Mouse (Mus musculus) cerebellum, postnatal 25 days (tissue): ENCODE data around the gene Ptpn14.

Experiments used
- DNase-seq, 2 experiments: peaks; one replicate each; pipeline ENCODE4 v3.0.0; 2021; ENCODE audit warnings: mixed read lengths in 2 of 2

Gene Ptpn14

DNA sequence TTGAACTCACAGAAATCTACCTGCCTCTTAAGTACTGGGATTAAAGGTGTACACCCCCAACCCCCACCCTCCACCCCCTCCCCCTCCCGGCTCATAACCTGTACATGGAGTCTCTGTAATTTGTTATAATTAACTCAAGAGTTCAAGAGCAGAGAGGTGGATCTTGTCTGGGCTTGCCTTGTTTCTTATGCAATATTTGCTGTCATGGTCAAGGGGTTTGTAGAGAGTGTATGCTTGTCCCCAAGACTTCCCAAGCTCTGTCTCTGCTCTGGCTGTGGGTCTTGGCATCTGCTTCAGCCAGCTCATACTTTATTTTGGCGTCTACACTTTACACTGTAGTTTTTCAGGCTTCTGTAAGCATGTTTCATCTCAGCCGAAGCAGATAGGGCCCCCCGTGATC lies 86.3 kb downstream of the Ptpn14 start:
- DNase-seq: no peak

DNA sequence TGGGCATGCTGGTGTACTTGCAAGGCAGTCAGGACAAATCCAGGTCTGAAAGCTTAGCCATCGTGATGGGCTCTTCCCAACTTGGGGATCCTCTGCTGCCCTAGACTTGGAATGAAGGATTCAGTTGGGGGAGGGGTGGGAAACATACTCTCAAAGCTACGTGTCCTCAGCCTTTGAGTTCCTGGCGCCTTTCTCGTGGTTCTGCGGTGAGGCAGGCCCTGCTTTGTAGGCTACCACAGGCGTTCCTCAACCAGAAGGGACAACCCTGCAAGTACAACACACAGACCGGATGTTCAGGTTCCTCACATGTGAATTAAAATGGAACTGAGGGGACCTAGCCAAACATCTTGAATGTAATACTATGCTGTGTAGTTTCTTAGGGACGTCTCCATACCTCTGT lies 89.0 kb downstream of the Ptpn14 start:
- DNase-seq: no peak

DNA sequence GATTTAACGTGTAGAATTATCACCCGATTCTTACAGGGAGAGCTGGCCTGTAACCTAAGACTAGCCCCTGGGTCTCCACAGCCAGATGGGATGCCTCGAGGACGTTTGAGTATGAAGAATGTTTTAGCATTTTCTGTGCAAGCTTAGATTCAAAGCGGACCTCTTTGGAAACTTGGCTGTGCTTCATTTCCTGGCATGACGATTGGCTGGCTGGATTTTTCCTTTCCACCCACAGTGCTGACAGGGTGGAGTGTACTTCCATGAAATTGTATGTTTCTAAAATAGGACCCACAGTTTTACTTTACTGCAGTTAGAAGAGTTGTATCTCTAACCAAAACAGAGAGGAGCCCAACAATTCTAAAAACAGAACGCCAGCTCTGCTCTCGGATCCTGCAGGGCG lies 89.7 kb downstream of the Ptpn14 start:
- no peak for DNase-seq

DNA sequence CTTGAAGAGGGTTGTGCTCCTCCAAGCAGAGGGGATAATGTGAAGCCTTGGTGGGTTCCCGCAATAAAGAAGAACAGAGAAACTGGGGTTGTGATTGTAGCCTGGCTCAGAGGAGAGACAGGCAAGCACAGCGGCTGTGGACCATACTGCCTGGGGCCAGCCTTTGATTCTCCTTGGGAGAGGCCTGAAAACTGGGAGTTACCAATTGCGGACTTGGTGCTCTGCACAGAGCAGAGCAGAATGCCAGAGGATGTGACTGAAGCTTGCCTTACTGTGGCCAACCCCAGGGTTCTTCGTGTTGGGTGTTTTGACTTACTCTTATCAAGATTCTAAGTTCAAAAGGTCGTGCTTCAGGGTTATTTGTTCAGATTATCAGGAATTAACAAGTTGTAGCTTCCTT lies 92.0 kb downstream of the Ptpn14 start:
- no peak for DNase-seq

DNA sequence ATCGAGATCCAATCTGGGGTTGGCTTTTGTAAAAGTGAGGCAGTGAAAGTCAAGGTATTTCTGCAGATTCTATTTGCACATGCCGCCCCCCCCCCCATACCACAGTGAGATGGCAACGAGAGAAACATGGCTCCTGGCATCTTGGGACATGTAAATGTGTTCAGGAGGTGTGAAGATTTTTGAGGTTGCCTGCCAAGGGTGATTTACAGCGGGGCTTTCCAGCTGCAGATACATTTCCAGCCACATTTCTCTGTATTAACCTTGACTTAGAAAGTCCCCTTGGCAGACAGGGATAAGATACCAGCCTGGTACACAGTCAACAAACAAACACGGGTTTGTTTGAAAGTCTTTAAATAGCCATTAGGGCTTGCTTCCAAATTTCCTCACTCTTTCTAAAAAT lies 96.4 kb downstream of the Ptpn14 start:
- DNase-seq: no peak

DNA sequence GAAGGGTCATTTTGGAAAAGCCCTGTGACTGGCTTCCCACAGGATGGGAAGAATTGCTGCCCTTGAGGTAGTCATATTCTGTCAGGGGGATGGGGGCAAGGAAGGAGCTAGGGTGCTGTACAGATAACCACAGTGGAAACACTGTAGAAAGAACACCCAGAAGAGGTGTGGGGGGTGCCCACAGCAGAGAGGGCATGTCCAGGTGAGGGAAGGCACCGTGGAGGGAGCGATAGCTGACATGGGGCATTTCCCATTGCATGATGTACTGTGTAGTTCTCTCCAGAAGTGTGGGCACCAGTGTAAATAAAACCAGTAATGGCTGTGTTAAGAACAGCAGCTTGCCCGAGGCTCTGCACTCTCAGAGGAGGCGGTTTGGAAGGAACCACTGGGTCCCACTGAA lies 102.3 kb downstream of the Ptpn14 start:
- no peak for DNase-seq

DNA sequence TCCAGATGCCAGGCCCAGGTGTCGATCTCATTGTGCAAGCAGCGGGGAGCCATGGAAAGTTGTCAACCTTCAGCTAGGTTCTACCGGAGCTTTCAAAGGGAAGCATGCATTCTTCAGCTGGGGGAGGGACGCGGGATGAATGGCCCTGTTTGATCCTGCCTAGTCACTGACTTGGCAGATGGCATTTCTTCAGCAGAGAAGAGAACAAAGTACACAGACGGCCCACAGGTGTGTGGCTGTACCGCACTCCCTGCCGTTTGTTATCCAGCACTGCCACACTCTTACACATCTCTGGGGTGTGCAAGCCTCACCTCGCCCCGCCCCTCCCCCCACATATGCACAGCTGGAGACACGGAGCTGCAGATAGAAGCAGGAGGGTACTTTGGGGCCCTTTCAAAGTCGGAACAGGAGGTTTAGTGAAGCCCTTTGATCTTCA lies 102.7 kb downstream of the Ptpn14 start:
- DNase-seq: no peak

DNA sequence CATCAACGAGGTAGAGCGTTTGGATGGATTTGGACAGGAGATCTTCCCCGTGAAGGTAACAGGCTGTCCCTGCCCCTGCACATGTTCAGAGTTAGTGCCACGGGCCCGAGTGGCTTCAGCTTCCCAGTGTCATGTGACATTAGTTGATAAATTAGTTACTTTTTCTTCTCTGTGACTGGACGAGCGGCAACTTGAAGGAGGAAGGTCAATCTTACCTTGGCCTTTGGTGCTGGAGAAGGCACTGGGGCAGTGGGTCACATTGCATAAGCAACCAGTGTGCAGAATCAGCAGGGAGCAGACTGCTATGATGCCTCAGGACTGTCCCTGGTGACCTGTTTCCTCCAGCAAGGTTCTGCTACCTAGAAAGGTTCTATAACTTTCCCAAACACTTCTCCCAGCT lies 105.3 kb downstream of the Ptpn14 start:
- no peak for DNase-seq

DNA sequence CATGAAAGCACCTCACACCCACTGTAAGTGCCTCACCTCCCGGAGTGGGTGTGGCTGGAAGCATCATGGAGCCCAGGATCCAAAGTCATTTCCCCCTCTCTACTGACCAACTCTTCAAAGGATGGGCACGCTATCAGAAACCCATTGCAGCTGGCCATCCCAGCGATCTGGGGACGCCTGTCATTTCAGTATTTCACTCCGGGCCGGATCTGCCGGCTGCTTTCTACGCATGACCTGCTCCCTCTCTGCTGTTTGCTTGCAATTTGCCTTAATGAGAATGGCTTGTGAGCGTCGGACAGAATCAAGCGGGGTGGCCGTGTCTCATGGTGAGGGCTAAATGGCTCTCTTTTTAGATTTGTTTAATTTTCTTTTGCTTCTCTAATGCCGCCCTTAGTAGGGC lies 106.1 kb downstream of the Ptpn14 start:
- peak in 1 of 2 experiments; percentile 13 for DNase-seq

DNA sequence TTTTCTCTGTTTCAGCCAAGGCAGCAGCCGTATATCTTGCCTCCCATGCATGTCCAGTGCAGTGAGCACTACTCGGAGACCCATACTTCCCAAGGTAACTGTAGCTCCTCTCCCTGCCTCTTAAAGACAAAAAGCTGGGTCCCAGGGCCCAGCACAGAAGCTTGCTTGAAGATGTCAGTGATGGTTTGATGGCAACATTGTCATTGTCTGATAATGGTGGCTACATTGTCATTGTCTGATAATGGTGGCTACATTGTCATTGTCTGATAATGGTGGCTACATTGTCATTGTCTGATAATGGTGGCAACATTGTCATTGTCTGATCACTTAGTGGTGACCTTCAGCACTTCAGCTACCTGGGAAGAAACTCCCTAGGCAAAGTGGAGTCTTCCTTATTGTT lies 118.3 kb downstream of the Ptpn14 start:
- no peak for DNase-seq

DNA sequence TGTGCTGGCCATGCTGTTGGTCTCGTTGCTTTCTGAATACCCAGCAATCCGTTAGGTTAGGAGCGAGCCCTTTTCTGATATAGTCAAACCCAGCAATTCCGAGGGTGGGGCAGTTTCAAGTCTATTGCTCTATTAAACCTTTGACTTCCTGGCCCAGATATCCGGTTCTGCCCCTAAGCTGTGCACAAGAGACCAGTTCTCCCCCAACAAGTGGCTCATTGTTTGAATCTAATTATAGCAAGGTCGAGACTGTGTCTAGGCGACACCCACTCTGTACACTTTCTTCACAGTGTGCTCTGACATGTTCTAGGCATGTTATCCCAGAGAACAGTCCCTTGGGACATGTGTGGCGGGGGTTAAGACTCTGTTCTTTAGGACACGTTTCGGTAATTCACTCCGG lies 121.5 kb downstream of the Ptpn14 start:
- DNase-seq: no peak

DNA sequence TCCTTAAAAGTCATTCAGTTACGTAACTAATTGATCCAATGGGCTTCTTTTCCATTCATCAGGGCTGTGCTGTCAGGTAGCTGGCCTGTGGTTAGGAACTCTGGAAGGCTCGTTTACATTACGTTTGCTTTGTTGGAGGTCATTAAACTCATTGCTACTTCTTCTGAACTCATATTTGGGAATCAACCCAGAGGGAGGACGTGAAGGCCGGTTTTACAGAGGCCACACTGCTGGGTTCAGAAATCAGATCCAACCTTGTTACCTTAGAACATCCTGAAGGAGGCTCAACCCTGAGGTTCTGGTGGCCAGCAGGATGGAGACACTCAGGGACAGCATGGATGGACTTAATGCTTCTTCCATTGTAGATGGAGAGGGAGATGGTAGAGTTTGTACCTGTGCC lies 124.0 kb downstream of the Ptpn14 start:
- DNase-seq: no peak

DNA sequence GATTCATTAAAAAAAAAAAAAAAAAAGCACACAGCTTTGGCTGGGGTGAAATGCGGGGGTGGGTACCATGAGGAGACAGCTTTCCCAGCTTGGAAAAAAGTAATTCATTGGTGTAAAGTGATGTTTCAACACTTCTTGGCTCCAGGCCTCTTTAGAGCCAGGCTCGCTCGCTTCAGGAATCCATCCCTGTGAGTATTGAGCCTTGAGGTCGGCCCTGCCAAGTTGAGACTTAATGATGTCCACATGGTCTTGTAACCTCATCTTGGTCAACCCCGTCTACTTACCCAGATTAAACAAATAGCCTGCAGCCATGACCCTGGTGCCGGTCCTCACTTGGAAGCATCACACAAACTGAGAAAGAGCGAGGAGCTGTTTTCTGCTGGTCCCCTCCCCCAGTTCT lies 124.4 kb downstream of the Ptpn14 start:
- no peak for DNase-seq

DNA sequence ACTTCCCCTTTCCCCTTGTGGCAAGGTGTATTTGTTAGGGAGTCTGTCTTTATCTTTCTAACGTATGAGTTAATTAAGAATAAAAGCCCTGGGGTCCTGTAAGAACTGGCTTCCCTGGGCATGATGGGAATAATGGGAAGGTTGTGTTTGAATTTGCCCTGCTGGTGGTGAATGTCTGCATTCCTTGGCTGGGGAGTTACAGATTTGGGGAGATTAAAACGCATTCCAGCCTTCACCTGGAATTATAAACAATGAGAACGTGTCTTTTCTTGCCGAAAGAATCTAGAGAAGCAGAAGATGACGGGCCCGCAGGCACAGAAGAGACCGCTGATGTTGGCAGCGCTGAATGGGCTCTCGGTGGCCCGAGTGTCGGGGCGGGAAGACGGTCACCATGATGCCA lies 126.6 kb downstream of the Ptpn14 start:
- no peak for DNase-seq

DNA sequence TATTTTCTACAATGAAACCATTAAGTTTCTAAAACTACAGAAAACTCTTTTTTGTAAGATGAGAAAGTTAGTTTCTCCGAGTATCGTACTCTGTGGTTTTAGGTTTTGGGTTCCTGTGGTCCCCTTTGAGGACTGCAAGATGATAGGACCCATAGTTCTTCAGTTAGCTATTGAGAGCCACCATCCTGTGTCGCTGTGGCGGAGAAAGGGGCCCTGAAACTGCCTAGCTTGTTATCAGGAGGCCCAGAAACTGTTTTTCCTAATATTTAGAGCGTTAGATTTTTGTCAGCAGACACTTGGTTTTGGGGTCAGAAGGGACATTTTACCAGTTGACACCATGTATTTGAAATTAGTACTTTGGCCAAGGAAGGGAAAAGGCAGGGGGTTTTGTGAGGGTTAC lies 127.7 kb downstream of the Ptpn14 start:
- no peak for DNase-seq

DNA sequence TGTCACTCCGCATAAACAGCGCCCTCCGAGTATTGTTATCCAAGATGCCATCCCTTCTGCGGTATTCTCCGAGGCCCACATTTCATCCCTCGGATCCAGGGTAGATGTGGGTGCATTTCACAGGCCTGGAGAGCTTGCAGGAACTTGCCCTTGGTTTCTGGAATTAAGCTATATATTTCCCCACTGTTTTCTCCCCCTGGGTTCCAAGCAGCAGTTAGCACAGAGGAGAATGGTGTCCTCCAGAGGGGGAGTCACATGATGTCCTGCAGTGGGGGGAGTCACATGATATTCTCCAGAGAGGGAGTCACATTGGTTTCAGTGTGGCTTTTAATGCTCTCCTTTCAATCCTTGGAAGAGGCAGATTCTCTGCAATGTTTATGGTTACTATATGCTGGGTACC lies 130.3 kb downstream of the Ptpn14 start:
- DNase-seq: no peak

DNA sequence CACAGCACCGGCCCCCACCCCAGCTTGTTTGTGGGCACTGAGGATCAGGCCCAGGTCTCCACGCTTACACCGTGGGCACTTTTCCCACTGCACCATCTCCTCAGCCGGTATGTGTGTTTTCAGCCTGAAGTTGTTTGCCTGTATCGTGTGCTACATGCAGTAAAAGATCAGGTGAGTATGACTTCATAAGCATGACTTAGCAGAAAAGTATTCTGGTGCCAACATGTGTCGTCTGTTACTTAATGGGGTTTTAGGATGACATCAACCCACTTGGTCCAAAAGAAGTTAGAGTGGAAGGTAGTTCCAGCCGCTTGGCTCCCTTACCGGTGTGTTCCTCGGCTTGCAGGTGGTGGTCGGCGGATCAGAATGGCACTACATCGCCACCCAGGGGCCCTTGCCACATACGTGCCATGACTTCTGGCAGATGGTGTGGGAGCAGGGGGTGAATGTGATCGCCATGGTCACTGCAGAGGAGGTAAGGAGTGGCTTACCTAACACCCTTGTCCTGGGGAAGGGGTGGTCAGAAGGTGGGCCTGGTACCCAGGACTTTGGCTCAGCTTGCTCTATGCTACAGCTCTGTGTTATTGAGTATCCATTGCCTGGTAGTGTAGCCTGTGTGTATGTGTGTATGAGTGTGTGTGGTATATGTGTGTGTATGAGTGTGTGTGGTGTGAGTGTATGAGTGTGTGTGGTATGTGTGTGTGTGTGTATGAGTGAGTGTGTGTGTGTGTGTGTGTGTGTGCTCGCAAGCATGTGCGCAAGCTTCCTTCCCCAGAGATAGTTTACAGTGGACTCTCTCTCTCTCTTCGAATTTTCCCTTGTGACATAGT lies 132.3 kb downstream of the Ptpn14 start:
- no peak for DNase-seq

DNA sequence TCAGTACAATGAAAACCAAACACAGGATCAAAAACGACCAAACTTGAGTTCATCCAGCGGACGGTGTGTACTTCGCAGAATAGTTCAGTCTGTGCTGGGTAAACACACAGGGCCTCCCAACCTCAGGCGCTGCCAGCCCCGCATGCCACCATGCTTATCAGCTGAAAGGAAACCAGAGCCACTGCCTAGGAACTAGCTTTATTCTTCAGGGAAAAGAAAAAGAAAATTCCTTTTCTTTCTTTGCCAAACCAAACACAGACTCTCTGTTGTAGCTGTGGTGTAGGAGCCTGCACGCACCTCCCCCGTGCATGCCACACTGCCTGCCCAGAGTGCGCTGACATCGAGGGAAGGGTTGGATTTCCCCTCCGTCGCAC lies 132.9 kb downstream of the Ptpn14 start:
- DNase-seq: no peak

DNA sequence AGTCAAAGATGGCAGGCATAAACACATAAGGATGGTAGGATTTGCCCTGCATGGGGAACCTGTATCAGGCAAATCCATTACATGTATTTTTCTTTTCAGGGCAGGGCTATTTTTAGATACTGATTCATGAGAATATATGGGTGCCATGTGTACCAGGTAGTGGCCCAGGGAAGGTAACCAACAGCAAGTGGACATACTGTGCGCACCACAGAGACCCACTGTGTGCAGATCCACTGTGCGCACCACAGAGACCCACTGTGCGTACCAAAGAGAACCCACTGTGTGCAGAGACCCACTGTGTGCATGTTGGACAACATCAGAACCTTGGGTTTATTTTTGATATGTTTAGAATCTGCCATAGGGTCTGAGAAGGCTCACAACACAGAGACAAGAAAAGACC lies 135.7 kb downstream of the Ptpn14 start:
- no peak for DNase-seq

DNA sequence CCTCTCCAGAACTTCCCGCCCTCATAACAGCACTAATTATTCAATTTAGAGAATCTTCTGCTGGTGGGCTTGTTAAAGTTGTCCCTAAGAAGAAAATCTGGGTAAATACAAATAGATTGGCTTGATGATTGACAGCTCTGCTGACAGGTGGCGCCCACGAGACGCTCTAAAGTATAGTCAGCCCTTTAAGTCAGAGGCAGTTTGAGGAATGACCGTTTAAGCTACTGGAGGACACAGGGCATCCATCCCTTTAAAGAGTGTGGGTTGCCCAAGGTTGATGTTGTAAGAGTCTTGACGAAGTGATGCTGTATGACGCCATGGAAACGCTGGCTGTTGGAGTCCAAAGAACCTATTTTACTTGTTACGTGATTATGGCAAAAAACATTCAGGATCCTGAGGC lies 136.2 kb downstream of the Ptpn14 start:
- DNase-seq: peak in 1 of 2 experiments; percentile 48

DNA sequence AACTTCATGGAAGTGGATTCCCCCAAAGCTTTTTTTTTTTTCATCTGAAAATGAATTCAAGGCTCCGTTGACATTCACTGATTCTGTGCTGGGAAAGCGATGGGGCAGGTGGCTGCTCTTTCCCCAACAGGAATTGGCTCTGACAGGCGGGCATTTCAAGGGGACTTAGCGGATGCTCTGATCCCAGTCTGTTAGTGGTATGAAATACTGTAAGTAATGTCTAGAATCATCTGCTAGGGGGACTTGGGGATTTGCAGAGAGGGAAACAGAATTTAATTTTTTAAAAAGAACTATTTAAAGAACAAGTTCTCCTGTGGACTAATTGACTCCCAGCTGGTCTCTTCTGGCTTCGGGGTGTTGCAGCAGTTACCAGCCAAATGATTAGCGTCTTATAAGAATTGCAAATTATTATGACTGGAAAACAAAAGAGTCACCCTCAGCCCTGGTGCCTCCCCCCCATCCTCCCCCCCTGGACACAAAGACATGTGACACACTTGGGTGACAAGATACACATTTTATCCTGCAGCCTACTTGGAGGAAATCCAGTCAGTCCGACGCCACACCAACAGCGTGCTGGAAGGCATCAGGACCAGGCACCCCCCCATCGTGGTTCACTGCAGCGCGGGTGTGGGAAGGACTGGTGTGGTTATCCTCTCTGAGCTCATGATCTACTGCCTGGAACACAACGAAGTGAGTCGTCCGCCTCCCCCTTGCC lies 136.9 kb downstream of the Ptpn14 start:
- DNase-seq: peak in 1 of 2 experiments; percentile 29

DNA sequence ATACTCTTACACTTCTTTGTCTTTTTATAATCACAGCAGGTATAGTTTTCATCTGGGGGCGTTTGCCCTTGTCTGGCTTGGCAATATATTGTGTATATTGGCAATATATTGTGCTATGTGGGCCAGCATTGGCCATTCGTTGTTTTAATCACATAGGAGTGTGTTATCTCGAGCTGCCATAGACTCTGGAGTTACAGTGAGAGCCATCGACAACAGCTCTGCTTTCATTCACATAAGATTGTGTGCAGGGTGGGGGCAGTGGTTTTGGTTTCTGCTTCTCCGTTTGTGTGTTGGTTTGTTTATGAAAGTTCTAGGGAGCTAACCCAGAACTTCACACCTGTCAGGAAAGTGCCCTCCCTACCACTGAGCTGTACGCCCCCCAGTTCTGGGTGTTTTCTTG lies 138.6 kb downstream of the Ptpn14 start:
- no peak for DNase-seq

DNA sequence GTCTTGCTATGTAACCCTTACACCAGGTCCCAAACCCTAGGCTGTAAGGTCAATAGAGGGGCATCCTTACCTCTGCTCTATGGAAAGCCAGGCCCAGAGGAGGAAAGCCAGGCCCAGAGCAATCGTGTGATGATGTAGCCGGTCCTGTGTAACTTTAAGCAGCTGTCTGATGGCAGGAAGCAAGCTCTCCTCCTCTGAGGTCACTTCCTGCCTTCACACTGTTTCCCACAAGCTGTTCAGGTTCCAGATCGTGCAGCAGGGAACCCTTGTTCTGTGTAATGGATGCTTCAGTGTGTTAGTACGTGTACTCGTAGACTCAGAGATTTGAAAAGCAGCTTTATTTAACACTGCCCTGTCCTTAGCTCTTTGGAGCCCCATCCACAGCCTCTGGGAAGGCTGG lies 139.0 kb downstream of the Ptpn14 start:
- DNase-seq: no peak

DNA sequence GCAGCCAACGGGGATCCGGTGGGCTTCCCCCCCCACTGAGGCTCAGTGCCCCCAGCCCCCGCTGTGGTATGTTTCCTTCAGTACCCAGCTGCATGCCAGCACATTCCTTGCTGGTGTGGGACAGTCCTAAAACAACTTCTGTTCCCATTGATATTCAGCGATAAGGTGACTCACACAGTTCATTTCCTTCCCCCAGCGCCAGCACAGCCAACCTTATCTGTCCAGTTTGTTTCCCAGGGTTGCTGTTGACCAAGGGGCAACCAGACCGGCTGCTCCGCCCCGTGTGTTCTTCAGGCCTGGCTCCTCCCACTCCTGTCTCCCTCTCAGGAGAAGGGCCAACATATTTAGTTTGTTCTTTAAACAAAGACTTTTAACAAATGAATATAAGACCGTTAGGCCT lies 139.4 kb downstream of the Ptpn14 start:
- no peak for DNase-seq

DNA sequence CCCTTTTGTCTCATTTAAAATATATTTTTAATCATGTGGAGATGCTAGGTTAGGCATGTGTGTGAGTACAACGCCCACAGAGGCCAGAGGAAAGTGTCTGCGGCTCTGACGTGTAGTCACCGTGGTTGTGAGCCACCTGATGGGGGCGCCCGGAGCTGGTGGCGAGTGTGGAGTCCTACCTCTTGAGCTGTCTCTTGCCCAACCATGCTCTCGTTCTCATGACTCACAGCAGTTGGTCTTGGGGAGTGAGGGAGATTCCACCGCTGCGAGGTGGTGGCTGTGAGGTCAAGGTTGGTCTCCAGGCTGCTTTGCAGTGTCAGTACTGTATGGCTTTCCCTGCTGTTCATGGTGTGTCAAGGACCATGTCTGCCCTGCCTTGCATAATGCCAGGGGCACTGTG lies 140.0 kb downstream of the Ptpn14 start:
- no peak for DNase-seq
